Mouse (Mus musculus) lung, adult 2 months (tissue): ENCODE data around the gene Hist2h3b.

ENCODE experiments used
- CTCF ChIP-seq: fragments of 200-500 bp; IDR thresholded peaks from 2 replicates; pipeline ENCODE4 v1.5.1; 2011; ENCODE audit warnings: mild to moderate bottlenecking, low read length, control low read depth; ENCODE audit not compliant: insufficient read depth
- POLR2A ChIP-seq: fragments of 200-500 bp; IDR thresholded peaks from 2 replicates; pipeline ENCODE4 v1.6.1; 2011; ENCODE audit warnings: low read depth, mild to moderate bottlenecking, control low read depth, low read length, borderline replicate concordance; ENCODE audit errors: extremely low read depth

GRCm38 (mm10) chr3:96249034-96249345 lies 19.5 kb upstream of the Hist2h3b start:
- no peak for TF ChIP-seq POLR2A
- no peak for TF ChIP-seq CTCF
